Mouse (Mus musculus) urinary bladder, postnatal 4 days (tissue): ENCODE results near the gene Brd4.

Source experiments
- DNase-seq, 2 experiments: peaks; one replicate each; pipeline ENCODE4 v3.0.0; 2021 to 2022; ENCODE audit warnings: low spot score in 2 of 2

The Brd4 gene

GRCm38 (mm10) chr17:32280575-32280974, 3.9 kb downstream of the Brd4 start:
- DNase-seq = no peak

GRCm38 (mm10) chr17:32277201-32277600, 7.3 kb downstream of the Brd4 start:
- DNase-seq = no peak

- DNase-seq = no peak
Measured at GRCm38 (mm10) chr17:32275568-32275967, 9.0 kb downstream of the Brd4 start.

- no peak for DNase-seq
Measured at GRCm38 (mm10) chr17:32269151-32269550, 15.4 kb downstream of the Brd4 start.

GRCm38 (mm10) chr17:32268540-32268960, 16.0 kb downstream of the Brd4 start:
- no peak for DNase-seq

GRCm38 (mm10) chr17:32268096-32268495, 16.4 kb downstream of the Brd4 start:
- DNase-seq = no peak

GRCm38 (mm10) chr17:32267617-32268016, 16.9 kb downstream of the Brd4 start:
- DNase-seq = no peak

- DNase-seq = no peak
Measured at GRCm38 (mm10) chr17:32263672-32264071, 20.9 kb downstream of the Brd4 start.

GRCm38 (mm10) chr17:32262831-32263559, 21.5 kb downstream of the Brd4 start:
- no peak for DNase-seq

- DNase-seq = no peak
Measured at GRCm38 (mm10) chr17:32258869-32259268, 25.7 kb downstream of the Brd4 start.

GRCm38 (mm10) chr17:32257944-32258343, 26.6 kb downstream of the Brd4 start:
- no peak for DNase-seq

- no peak for DNase-seq
Measured at GRCm38 (mm10) chr17:32257452-32257851, 27.1 kb downstream of the Brd4 start.

- DNase-seq = no peak
Measured at GRCm38 (mm10) chr17:32256896-32257295, 27.6 kb downstream of the Brd4 start.

- DNase-seq = no peak
Measured at GRCm38 (mm10) chr17:32253261-32253660, 31.3 kb downstream of the Brd4 start.

- DNase-seq = no peak
Measured at GRCm38 (mm10) chr17:32251827-32252470, 32.6 kb downstream of the Brd4 start.

- DNase-seq = no peak
Measured at GRCm38 (mm10) chr17:32250066-32250465, 34.5 kb downstream of the Brd4 start.

GRCm38 (mm10) chr17:32248192-32248591, 36.3 kb downstream of the Brd4 start:
- no peak for DNase-seq

- DNase-seq = no peak
Measured at GRCm38 (mm10) chr17:32247616-32248015, 36.9 kb downstream of the Brd4 start.

GRCm38 (mm10) chr17:32246117-32246516, 38.4 kb downstream of the Brd4 start:
- no peak for DNase-seq

GRCm38 (mm10) chr17:32240881-32241531, 43.5 kb downstream of the Brd4 start:
- no peak for DNase-seq

- no peak for DNase-seq
Measured at GRCm38 (mm10) chr17:32238589-32238988, 45.9 kb downstream of the Brd4 start.

- DNase-seq = peak; percentile 63 to 71
Measured at GRCm38 (mm10) chr17:32235534-32236191, 48.9 kb downstream of the Brd4 start.
